Mouse (Mus musculus) cerebellum, postnatal 10 days (tissue): ENCODE data around the gene Mecom.

Experiments
- DNase-seq, 2 experiments: peaks; one replicate each; pipeline ENCODE4 v3.0.0; 2021; ENCODE audit warnings: mixed read lengths in 2 of 2

Gene Mecom

DNA sequence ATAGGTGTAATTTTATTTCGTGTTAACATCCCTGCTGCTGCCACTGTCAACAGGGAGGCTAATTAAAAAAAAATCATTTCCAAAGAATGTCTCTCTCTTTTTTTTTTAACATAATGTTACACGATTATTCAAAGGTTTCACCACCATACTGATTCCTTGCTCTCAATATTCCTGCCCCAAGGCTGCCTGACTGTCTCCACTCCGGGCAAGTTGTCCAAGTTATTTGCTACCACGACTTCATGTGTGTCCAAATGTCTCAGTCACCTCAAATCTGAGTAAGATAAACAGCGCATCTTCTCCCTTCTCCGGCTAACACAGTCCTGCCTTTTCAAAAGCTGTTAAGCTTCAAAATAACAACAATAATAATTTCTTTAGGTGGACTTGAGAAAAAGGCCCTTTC lies 536.1 kb downstream of the Mecom start:
- DNase-seq = peak; percentile 11 to 13

DNA sequence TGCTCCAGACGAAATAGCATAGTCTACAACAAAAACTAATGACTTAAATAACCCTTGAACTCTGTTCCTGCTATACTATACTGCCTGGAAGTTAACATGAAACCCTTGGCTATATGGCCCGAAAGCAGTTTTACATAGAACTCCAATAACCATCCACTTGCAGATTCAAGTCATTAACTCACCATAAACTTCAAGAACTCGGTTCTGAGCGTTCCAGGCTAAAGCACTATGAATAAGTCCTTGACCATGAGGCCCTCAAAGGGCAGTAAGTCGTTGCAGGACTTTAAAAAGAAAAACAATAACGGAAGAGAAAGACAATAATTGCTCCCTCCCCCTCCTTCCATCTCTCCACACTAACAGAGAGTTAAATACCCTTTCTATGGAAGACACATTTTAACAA lies 536.9 kb downstream of the Mecom start:
- no peak for DNase-seq

DNA sequence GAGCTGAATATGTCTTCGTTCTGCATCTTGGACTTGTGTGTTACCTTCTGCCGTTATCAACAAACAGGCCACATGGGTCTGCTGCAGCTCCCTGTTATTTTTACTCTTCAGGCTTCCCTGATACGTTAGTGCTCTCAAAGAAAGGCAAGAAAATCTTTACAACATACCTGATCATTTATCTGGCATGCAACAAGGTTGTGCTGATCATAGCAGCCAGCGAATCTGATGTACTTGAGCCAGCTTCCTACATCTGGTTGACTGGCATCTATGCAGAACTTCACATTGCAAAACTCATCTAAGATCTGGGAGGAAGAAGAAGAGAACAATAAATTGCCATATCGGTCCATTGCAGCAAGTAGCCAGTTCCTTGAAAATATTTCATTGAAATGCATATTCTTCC lies 538.2 kb downstream of the Mecom start:
- no peak for DNase-seq

DNA sequence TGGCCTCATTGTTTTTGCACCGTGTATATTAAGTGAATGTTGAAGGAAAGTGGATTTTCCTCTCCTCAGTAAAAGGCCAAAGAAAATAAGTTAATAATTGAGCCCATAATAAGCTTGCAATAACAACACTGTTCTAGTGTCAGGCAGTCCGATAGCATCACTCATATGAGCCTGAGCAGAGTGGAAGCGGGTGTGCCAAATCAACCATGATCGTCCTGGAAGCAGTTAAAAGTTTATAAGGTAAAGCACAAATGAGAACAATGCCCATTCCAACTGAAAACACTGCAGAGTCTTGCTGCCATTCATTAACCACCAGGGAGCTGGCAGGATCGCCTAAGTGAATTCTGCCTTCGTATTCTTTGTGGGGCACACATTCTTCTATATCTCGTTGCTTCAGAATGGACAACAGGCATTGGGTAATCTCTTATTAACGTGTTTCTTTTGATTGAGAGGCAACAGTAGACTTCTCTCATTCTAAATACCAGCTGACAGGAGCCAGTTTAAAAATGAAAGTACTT lies 542.9 kb downstream of the Mecom start:
- DNase-seq = no peak

DNA sequence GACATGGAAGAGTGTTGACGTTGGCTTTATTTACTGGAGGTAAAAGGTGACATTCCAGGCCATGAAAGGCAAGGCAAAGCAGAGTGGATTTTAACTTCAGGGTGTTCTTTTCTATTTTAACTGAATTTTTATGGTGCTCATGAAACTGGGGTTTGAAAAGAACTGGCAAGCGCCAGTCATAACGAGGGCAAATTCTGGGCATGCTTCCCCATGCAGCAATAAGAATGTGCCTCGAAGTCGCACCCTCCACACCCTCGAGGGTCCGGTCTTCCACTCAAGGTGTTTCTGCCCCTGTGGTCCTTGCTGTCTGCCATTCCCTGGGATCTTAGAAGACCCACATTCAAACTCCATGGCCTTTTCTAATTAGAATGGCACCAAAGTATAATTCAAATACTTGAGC lies 547.5 kb downstream of the Mecom start:
- DNase-seq = no peak

DNA sequence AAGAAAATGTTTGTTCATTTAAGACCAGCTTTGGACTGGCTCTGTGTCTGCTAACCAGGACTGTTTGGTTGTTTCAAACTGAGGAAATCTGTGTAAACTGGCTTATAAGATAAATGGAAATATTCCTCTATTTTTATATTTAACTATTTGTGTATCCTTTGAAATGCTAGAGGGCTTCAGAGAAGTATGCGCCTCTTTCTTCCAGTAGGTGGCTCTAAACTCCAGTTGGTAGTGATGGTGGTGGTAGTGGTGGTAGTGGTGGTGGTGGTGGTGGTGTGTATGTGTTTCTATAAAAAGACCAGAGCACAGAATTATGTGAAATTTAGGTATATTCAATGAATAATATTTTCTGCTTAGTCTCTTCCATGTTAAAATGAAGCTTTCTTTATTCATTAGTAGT lies 548.8 kb downstream of the Mecom start:
- peak; percentile 31 to 37 for DNase-seq

DNA sequence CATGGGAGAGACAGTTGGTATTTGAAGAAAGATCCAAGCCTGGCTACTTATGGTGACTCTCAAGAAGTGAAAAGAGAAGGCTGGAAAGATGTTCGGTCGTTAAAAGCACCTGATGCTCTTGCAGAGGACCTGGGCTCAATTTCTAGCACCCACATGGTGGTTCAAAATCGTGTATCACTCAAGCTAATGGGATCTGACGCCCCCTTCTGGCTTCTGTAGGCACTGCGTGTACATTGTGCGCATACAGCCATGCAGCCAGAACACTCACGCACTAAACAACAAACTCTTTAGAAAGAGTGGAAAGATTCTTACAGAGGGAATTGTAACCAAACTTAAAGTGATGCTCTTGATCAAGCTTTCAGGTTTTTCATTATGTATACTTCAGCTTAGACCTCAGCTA lies 550.7 kb downstream of the Mecom start:
- no peak for DNase-seq

DNA sequence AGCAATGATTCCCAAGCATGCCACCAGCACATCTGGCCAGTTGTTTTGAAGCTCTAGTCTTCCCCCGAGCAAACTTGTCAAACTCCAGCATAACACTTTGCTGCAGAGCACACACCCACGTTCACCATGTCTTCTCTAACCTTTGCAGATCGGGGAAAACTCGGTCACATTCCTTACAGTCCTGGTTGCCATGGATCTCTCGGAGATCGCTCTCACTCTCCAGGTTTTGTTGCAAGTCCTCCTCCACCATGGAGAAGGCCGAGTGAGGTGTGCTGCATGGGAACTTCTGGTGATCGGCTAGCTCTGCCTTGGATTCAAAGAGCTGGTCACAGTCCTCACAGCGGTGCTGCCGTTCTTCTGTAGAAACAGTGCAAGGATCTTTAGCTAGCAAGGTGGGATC lies 554.5 kb downstream of the Mecom start:
- no peak for DNase-seq

DNA sequence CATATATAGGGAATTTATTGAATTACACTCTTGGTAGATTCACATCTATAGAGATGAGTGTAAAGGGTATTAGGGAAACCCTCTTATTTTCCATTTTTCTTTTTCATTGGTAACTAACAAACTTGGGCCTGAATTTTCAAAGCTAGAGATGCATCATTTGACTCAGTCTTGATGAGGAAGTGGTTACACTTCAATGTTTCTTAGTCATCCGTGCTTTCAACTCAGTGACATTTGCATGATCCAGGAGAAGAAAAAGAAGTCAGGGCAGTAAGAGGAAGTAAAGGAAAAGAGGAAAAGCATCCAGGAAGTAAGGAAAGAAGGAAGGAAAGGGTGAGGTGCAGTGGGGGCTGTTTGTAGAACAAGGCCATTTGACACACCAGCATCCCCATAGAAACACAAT lies 556.3 kb downstream of the Mecom start:
- no peak for DNase-seq

DNA sequence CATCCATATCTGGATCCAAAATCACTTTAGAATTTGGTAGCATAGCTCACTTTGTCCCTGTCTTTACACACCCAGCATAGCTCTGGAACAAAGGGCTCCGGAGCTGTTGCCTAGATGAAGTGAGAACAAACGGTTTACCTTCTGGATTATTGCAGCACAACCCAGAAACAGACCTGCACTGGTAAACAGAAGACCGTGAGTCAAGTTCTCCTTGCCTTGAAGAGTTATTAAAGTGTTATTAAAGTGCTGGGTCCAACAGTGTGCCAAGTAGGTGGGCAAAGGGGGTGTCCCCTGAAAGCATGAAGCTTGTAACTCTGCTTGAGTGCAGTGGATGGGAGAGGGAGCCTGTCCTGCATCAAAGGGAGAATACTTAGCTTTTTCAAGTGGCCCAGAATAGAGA lies 563.4 kb downstream of the Mecom start:
- DNase-seq = no peak

DNA sequence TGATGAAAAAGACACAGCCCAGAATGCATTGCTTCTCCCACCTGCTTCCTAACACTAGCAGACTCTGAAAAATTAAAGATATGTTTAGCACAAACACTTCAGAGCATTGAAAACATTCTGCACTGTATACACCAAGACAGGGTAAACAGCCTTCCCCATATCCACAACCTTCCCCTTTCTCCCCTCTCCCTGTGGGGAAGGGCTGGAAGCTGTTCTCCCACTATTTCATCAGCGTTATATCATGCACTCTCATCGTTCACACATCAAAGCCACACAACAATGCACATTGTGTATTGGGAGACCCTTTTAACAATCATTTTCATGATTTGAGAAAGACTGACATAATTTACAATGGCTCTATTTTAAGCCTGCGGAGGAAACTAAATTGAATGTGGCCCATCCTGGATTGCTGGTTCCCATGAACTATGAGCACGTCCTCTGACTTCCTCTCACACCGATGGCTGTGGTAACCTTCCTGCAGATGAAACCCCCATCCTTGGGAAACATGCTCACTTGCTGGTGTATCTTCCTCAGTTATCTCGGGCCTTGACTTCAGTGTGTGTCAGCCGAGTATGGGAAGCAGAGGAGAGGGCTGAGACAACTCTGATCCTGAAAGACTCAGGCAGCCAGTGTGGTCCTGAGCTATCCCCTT lies 566.4 kb downstream of the Mecom start:
- no peak for DNase-seq

DNA sequence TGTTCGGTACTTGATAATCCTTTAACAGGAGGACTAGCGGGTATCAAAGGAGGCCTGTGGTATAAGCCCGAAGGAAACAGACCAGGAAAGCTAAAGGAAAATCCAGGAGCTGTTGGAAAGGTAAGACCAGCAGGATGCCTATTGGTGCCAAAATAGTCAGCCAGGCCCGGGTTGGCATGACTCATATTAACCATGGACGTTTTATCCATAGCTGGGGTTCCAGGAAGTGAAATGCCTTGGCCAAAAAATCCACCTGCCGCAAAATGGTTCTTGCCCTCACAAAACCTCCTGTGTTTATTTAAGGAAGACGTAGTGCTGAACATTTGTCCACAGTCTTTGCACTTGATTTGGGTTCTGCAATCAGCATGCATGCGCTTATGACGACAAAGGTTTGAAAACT lies 567.3 kb downstream of the Mecom start:
- peak; percentile 26 to 41 for DNase-seq

DNA sequence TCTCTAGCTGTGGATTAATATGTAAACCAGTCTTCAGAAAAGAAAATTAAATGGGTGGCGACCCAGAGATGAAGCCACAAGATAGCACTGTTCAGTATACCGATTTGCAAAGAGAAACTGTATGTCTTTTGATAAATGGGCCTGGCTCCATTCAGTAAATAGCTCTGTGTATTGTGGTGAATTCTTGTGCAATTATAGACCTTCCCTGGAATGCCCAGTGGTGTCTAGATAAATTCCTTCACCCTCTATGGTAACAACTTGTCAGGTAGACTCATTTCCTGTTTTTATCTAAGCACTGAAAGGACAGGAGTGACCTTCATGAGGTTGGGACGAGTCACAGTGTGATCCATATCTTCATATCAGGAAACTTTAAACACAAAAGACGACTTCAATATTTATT lies 571.2 kb downstream of the Mecom start:
- DNase-seq = no peak

DNA sequence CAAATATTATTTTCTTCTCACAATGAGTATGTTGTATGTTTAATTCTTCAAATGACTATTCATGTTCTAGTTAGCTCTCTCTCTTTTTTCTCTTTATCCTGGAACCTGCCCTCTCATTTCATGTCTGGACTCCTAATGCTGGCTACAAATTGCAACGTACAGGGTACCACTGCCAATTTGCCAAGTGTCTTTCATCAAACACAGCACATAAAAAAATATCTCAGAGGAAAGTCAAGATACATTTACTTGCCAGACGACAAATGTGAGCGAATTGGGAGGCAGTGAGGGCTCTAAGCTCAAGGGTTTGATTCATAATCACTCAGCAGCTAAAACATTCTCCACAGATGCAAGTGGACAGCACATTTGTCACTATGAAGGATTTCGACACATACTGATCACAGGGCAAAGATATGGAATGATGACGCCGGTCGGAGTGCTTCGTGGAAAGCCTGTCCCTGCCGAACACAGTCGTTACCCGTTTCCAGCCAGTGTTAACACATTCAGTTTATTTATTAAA lies 579.3 kb downstream of the Mecom start:
- DNase-seq = no peak

DNA sequence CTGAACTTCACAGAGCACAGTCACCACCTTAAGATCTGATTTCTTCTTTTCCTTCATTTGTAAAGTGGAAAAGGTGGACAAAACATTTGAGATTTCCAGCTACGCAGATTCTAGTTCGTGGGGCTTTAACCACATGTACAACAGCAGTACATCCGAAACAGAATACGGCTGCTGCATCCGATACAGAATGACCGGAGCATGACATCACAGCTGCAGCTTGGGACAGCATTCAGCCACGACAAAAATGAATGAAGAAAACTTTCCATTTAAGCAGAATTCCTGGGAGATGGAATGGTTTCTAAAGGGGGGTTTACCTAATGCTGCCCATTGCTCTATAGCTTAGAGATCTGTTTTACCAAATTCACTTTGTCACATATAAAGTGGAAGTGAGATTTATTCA lies 583.9 kb downstream of the Mecom start:
- DNase-seq = no peak

DNA sequence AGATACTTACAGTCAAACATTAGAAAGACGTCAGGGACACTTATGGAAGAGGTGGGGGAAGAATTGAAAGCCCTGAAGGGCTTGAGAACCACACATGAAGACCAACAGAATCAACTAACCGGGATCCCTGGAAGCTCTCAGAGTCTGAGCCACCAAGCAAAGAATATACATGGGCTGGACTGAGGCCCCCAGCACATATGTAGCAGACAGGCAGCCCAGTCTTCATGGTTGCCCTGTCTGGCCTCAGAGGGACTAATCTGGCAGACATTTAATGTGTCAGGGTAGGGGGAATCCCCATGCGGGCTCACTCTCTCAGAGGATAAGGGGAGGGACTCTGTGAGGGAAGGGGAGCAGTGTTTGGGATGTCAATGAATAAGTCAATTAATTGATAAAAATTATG lies 584.4 kb downstream of the Mecom start:
- no peak for DNase-seq

DNA sequence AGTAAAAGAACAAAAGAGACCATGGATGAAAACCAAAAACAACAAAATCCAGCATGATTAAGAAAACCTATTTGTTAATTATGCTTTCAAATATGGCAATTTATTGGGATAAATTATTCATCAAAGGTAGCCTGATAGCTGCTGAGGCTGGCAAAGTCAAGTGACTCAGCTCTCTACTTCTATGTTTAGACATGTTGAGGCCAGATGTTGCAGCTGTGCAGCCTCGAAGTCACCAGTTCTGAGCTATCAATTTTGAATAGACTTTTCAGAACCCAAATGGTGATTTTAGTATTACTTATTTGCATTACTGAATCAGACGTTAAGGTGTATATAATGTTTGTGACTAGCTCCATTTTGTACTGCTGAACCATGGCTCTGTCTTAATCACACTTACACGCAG lies 588.8 kb downstream of the Mecom start:
- DNase-seq = no peak

DNA sequence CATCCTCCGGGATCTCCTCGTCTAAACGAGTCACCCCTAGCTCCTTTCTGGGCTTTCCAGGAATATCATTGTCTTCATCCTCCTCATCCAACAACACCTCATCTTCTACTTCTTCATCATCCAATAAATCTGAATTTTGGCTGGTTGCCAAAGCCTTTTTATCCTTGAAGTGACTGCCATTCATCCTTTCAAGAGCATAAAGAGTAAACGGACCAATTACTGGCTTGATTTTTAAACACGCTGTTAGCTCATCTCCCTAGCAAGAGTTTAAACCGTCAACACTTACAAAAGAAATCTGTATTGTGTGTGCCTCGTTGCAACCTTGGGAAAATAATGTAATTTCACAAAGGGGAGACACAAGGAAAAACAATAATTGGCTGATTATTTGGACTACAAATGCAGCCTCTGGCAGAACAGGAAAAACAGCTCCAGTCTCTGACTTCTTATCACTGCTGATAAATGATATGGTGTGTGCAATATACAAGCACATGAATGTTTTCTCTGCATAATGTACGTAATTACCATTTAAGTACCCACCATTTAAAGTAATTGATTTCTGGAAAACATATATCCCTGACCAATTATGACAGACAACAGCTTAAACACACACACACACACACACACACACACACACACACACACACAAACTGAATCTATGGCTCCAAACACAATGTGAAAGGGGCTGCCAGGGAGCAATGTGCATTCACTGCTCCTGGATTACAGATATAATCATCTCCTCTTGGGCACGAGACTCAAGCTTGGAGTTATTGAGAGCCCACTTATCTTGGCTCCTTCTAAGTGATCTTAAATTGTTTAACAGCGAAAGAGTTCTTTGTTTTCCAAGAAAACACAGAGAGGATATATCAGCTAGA lies 590.2 kb downstream of the Mecom start:
- DNase-seq = peak in 1 of 2 experiments; percentile 18

DNA sequence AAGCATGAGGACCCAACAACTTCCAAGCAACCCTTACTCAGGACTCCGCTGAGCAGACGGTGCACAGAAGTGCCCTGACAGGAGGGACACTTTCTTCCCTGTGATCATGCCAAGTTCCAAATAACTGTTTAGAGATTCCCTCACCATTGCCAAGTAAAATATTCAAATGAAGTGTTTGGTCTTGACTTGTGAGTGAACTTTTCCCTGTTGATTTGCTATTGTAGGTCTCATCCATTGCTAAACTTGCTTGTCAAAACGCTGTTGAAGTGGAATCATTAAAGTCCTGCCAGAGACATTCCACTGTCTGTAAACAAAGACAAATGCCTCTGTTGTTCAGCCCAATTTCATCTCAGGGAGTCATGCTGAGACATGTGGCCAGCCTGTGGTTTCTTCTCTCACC lies 594.5 kb downstream of the Mecom start:
- DNase-seq = peak in 1 of 2 experiments; percentile 5

DNA sequence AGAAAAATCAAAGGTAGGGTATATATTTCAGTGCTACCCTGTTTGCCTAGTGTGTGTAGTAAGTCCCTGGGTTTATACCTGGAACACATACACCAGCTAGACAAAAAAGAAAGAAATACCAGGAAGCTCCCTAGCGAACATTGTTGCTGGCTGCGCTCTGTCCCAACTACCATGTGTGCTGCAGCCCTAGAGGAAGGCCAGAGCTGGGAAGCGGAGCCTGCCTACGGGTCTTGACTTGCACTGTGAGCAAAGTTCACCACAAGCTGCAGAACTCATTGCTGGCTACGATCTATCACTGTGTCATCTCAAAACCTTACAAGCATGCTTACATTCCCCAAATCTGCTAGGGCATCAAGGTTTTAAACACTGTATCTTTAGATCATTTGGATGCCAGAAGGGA lies 597.0 kb downstream of the Mecom start:
- peak; percentile 5 to 9 for DNase-seq

DNA sequence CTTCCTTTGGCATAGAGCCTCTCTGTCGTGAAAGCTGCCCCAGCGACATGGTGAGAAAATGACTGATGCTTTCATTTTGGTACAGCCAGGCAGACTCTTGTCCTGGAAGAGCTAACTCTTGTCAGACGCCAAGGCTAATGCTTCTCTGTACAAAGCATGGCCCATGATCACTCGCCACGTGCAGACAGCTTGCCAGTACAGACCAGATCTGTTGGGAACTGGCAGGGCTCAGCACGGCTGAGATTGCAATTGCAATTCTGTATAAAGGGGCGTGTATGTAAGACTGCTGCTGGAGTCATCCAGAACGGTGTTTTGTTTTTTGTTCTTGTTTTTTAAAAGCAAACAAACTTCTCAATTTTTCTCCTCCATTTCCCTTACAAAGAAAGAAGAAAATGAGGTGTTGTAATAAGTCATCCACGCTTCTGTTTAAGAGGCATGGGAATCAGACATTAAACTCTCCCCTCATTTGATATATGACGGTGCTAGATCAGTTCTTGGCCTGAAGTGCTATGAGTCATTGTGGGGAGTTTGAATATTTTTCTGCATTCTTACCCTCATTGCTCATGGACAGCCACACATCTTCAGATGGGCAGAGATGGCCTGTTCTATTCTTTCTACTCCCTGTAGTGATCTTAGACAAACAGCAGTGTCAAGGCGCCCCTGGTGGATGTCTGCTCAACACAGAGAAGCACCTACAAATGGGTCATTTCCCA lies 644.1 kb downstream of the Mecom start:
- peak; percentile 60 to 69 for DNase-seq
